Mouse (Mus musculus) 3T3-L1 (cell line): ENCODE measurements around the gene Rflna.

Source experiments
- DNase-seq: peaks from one replicate; pipeline ENCODE4 v3.0.0-alpha.2; 2015; ENCODE audit warnings: low read depth, low spot score

The Rflna gene

DNA sequence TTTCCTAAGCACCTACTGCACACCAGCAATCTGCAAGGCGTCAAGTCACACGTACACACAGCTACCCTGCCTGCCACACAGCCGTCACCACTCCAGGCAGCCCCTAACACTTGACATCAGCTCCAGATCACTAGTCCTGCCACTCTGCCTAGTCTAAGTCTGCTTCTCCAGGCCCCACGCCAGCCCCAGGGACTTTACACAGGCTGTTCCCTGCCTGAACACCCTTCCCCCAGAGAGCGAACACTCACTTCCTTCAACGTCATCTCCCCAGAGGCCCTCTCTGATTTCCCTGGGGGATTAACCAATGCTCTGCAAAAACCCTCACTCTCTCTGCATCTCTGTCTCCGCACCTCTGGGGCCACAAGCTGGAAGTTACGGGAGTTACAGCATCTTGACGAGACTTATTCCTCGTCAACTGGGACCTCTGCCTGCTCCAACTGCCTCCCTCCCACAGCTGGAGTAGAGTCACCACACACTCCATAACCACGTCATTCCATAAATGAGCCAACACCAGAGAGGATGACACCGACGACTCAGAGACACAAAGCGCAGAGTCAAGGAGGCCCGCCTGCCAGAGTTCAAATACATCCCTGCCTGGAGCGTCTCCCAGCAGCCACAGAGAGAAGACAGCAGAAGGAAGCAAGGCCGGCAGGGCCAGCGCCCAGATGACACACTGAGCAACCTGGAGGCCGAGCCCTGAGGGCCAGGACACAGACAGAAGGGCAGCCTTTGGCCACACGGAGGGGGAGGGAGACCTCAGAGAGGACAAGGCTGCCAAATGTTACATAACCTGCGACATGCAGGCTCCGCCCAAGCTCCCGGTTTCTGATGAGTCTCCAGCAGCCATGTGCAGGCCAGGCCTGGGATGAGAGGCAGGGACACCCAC lies 49.8 kb downstream of the Rflna start:
- DNase-seq, result peak; percentile 95

- DNase-seq, result no peak
These were observed 50.6 kb downstream of the Rflna start for GRCm38 (mm10) chr5:125053661-125054060.

DNA sequence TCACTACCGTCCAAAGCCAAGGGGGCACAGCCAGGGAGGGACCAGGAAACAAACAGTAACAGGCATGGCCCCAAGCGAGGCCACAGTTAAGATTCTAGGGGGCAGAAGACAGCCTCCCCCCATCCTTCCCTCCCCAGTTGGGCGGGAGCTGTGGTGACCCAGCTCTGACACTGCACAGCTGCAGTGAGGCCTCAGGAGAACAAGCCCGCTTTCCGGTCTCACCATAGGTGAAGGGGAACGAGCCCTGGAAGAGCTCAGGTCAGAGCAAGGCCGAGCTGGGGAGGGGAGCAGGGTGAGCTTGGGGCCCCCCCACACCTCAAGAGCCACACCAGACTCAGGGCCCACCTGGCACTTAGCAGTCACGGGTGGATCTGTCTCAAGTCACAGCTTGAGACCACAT lies 52.9 kb downstream of the Rflna start:
- DNase-seq, result no peak

DNA sequence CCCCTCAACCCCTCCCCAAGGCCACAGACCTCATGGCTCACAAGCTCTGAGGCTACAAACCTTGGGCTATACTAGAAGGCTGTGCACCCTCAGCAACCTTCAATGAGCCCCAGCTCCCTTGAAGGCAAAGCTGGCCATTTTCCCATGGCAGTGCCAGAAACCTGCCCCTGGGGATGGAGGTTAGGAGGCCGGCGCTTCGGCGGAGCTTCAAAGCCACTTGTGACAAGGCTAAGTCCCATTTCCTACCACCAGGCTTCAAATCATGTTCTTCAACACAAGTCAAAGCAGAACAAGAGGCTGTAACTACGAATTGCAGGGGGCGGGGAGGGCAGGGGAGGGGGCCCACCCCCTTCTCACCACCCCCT lies 53.3 kb downstream of the Rflna start:
- DNase-seq, result no peak

GRCm38 (mm10) chr5:125056696-125057554 lies 53.9 kb downstream of the Rflna start:
- DNase-seq, result no peak

DNA sequence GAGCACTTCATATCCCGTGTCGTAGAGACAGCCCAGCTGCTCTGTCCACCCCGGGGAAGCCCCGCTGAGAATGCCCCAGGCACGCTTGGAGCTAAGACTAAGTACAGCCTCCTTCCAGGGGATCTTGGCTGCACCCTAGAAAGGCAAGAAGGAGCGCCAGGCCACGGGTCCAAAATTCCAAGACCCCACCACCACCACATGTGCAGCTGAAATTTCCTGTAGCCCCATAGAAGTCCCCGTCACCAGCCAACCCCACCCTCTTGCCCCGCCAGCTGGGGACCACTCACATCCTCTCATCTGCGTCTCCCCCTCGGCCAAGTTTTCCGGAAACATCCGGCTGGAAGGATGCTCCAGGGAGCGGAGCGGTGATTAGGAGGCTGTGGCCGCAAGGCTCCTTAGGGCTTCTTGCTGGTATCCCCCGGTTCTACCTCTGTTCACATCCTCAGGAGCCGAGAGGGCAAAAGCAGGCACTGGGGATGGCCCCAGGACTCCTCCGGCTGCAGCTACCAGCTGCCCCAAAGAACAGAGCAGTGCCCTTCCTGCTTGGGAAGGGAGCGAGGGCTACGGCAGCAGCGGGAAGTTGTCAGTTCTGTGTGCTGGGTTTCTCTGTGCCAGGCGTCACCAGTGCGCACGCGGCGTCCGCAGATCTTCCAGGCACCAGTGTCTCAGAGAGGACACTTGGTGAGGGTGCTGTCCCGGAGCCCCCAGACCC lies 54.7 kb downstream of the Rflna start:
- DNase-seq, result no peak

GRCm38 (mm10) chr5:125058267-125058668 lies 55.2 kb downstream of the Rflna start:
- no peak for DNase-seq
